Comparison of ENCODE assay signal across 11 mouse cellular contexts in the genomic region with DNA sequence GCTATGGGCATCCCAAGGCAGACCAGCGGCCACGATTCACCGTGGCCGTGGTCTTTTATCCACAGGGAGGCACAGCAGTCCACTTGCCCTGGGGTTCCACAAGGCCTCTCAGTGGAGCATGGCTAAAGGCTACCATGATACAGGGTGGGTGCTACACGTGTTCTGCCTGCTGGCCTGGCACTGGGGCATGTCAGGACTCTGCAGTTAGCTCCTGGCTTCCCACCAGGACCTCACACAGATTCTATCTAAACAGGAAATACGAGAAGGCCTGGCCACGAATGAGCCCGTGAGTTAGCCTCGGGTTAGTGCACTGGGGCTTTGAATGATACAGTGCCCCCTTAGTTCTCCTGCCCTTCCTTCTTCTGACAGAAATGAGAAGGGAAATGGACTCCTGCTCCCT.
DNase-seq lines count a peak whose midpoint lies in the region; ATAC-seq and TF ChIP-seq lines count a peak whose summit lies in the region.
"Had no signal": no experiment of that assay in that cellular context is flagged by ENCODE, and none has a peak within 500 bp of the region (broad histone marks: within the 10 kb centered on the region; RNA-seq: fewer than 3 reads in every experiment).

No protein-coding gene starts in this region.

- in situ Hi-C loops in Patski (cut with MboI; ENCODE audit: low pct_unique_long_range_greater_than_20kb) = no loop called here

- WGBS in heart, embryonic 14.5 days = 69% methylated on average over 9 of the region's 9 CpGs
- WGBS in embryonic facial prominence, embryonic 15.5 days = 37% methylated on average over 9 of the region's 9 CpGs
- 41% methylated on average over 9 of the region's 9 CpGs for WGBS in limb, embryonic 13.5 days
- WGBS in intestine, postnatal 0 days = 58% methylated on average over 9 of the region's 9 CpGs

- H3K4me2 ChIP-seq in heart, embryonic 14.5 days (ENCODE audit: low read length) = no peak overlapping the region
- no peak overlapping the region for H3K4me2 ChIP-seq in embryonic facial prominence, embryonic 15.5 days (replicated peaks)
- H3K4me2 ChIP-seq in limb, embryonic 13.5 days (replicated peaks) = 0 out of 2 replicates have a peak overlapping the region, but pooled peaks have one; percentile 4
- H3K4me2 ChIP-seq in intestine, postnatal 0 days (replicated peaks; ENCODE audit: low read depth) = no peak overlapping the region

- peak overlapping the region; percentile 30; the same call in 1 of the 2 replicates for H3K9ac ChIP-seq in heart, embryonic 14.5 days (ENCODE audit: low read length)
- H3K9ac ChIP-seq in embryonic facial prominence, embryonic 15.5 days = no peak overlapping the region
- no peak overlapping the region for H3K9ac ChIP-seq in limb, embryonic 13.5 days
- H3K9ac ChIP-seq in intestine, postnatal 0 days (ENCODE audit: low read depth, low read length) = no peak overlapping the region

- POLR2A ChIA-PET in Patski (lab: Charles Lee) = interaction anchor here (1.3 kb wide), 1 partner anchor 12 kb away, joined by 3 read pairs; no protein-coding TSS in a partner anchor

- H3K27me3 ChIP-seq in heart, embryonic 14.5 days (ENCODE audit: control insufficient read depth, insufficient read depth, low read length) = no peaks in the 10 kb centered on the region
- H3K27me3 ChIP-seq in Patski = no peaks in the 10 kb centered on the region
- H3K27me3 ChIP-seq in embryonic facial prominence, embryonic 15.5 days = no peaks in the 10 kb centered on the region
- no peaks in the 10 kb centered on the region for H3K27me3 ChIP-seq in limb, embryonic 13.5 days
- no peaks in the 10 kb centered on the region for H3K27me3 ChIP-seq in intestine, postnatal 0 days (replicated peaks; ENCODE audit: control insufficient read depth, insufficient read depth, low read length)

- CTCF ChIA-PET in Patski (lab: Charles Lee) = no interaction called here

- H3K36me3 ChIP-seq in heart, embryonic 14.5 days (ENCODE audit: control insufficient read depth, insufficient read depth, low read length) = no peaks in the 10 kb centered on the region
- no peaks in the 10 kb centered on the region for H3K36me3 ChIP-seq in embryonic facial prominence, embryonic 15.5 days
- peaks cover 7% of the 10 kb centered on the region; the same call in 1 of the 2 replicates for H3K36me3 ChIP-seq in limb, embryonic 13.5 days
- peaks cover 4% of the 10 kb centered on the region; the same call in 1 of the 2 replicates for H3K36me3 ChIP-seq in intestine, postnatal 0 days (ENCODE audit: control insufficient read depth, insufficient read depth)

- no peak overlapping the region for H3K4me3 ChIP-seq in heart, embryonic 14.5 days (ENCODE audit: control insufficient read depth in 1 of 2, insufficient read depth in 1 of 2, low read depth in 1 of 2, low read length in 2 of 2)
- H3K4me3 ChIP-seq in embryonic facial prominence, embryonic 15.5 days (replicated peaks) = no peak overlapping the region
- no peak overlapping the region for H3K4me3 ChIP-seq in limb, embryonic 13.5 days
- H3K4me3 ChIP-seq in intestine, postnatal 0 days (ENCODE audit: low read depth, low read length) = no peak overlapping the region
- H3K4me3 ChIP-seq: midbrain, embryonic 10.5 days had no signal

- no peak for DNase-seq in heart, postnatal 14 days
- peak; percentile 38 for DNase-seq in Patski (ENCODE audit: low read depth, low spot score)
- no peak for DNase-seq in left cerebral cortex, postnatal 25 days (ENCODE audit: low spot score in 2 of 2)
- DNase-seq: cerebellum, adult 11 months; liver had no signal

- no peak for TF ChIP-seq CTCF in Patski (IDR thresholded peaks at IDR 0.05)
- no peak for TF ChIP-seq CTCF in intestine, postnatal 0 days (IDR thresholded peaks at IDR 0.05; ENCODE audit: low read depth)

- H3K27ac ChIP-seq in heart, embryonic 14.5 days (replicated peaks in 1 of 2; ENCODE audit: control insufficient read depth in 1 of 2, insufficient read depth in 1 of 2, low read depth in 2 of 2, low read length in 2 of 2) = no peak overlapping the region
- H3K27ac ChIP-seq in embryonic facial prominence, embryonic 15.5 days (replicated peaks) = peak overlapping the region; percentile 13; the same call in 1 of the 2 replicates
- peak overlapping the region; percentile 28; the same call in 1 of the 2 replicates for H3K27ac ChIP-seq in limb, embryonic 13.5 days
- H3K27ac ChIP-seq in intestine, postnatal 0 days (ENCODE audit: low read depth, low read length) = no peak overlapping the region
- H3K27ac ChIP-seq: midbrain, embryonic 10.5 days had no signal

- no peak for ATAC-seq in heart, embryonic 14.5 days (ENCODE audit: insufficient number of reproducible peaks, insufficient read depth, low FRiP score, low read depth)
- peak; percentile 42 for ATAC-seq in Patski
- ATAC-seq in embryonic facial prominence, embryonic 15.5 days (ENCODE audit: insufficient number of reproducible peaks, low FRiP score, low TSS enrichment, low read depth) = peak; percentile 20; the same call in 1 of the 2 replicates
- ATAC-seq in limb, embryonic 13.5 days (ENCODE audit: low FRiP score, low read depth) = no peak
- ATAC-seq in intestine, postnatal 0 days = no peak
- ATAC-seq: intestine, embryonic 16.5 days had no signal

- H3K4me1 ChIP-seq in heart, embryonic 14.5 days (ENCODE audit: control insufficient read depth in 2 of 2, insufficient read depth in 2 of 2, low read length in 2 of 2) = peaks cover 46 to 62% of the 10 kb centered on the region in 2 experiments
- peaks cover 40% of the 10 kb centered on the region for H3K4me1 ChIP-seq in embryonic facial prominence, embryonic 15.5 days
- peaks cover 37% of the 10 kb centered on the region for H3K4me1 ChIP-seq in limb, embryonic 13.5 days
- no peaks in the 10 kb centered on the region for H3K4me1 ChIP-seq in intestine, postnatal 0 days (replicated peaks; ENCODE audit: control insufficient read depth, insufficient read depth, low read length)

- intact Hi-C loops in heart, postnatal 14 days (cut with DNase I) = no loop called here
- intact Hi-C loops in left cerebral cortex, postnatal 25 days (cut with DNase I) = no loop called here

- no peaks in the 10 kb centered on the region for H3K9me3 ChIP-seq in heart, embryonic 14.5 days (ENCODE audit: control insufficient read depth, low read length)
- no peaks in the 10 kb centered on the region for H3K9me3 ChIP-seq in embryonic facial prominence, embryonic 15.5 days (replicated peaks)
- no peaks in the 10 kb centered on the region for H3K9me3 ChIP-seq in limb, embryonic 13.5 days
- H3K9me3 ChIP-seq in intestine, postnatal 0 days (ENCODE audit: control insufficient read depth) = no peaks in the 10 kb centered on the region
- H3K9me3 ChIP-seq: midbrain, embryonic 10.5 days had no signal

Comparison
In these comparisons a context has a peak if more than half of its experiments do, and no peak if none do; other contexts are left out.
1. ATAC-seq: peak in Patski (single experiment) and embryonic facial prominence, embryonic 15.5 days (single experiment); none in heart, embryonic 14.5 days (single experiment), limb, embryonic 13.5 days (single experiment) and intestine, postnatal 0 days (single experiment).
2. H3K27ac ChIP-seq: peak in embryonic facial prominence, embryonic 15.5 days (single experiment) and limb, embryonic 13.5 days (single experiment); none in heart, embryonic 14.5 days (0 of 2) and intestine, postnatal 0 days (single experiment).